Mouse (Mus musculus): ENCODE results near the gene Tes. TPM values are rescaled to one million over a fixed set of nuclear protein-coding genes. Genes with fewer than 3 reads are reported as not detected.

Gene Tes
- polyA plus RNA-seq (2015; fragmentation: Nextera tagmentation; extraction: Ambion mirVana), result 96.9 and 103 TPM in 2 replicates

DNA sequence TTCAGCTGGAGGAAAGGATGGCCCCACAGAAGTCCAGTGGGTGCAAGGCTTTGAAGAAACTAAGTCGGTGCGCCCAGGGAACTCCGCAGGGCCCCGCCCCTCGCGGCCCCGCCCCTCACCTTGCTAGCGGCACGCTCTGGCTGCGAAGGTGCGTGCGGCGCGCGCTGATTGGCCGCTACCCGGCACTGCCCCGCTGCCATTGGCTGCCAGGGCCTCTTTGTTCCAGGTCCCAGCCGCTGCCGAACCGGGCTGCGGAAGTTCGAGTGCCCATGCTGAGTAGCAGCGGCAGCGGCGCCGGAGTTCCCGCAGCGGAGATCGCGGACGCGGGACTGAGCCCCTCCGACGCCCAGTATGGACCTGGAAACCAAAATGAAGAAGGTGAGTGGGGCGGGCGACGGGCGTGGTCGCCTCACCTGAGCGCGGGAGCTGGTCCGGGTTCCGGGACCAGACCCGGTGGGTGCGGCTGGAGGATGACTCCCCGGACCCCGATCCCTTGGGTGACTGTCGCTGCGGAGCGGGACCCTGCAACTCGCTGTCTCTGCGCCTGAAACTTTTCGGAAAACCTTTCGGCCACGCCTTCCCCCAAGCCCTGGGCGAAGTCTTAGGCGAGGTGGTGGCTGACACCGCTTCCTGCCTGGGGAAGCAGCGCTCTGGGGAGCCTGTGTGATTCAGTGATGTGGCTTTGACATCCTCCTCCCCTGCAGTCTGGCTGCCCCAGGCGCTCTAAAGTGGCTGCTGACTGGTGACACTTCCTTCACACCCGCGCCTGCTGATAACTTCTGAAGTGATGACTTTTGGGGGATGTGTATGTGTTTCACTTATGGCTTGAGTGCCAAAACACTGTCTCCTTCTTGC lies at the start of gene Tes:
Tes (plus strand) TSS at position 214 of the 855 bp plus-strand sequence.
- Histone ChIP-seq H3K4me2 (ENCODE audit: low read depth, low read length) (peak within 1 kb of the TSS; percentile 86), H3K27me3 (ENCODE audit: control insufficient read depth, insufficient read depth, low read length) (no peaks in the 10 kb centered on the region), H3K9ac (ENCODE audit: low read length) (peak within 1 kb of the TSS; percentile 93), H3K36me3 (ENCODE audit: control insufficient read depth, insufficient read depth, low read length) (no peaks in the 10 kb centered on the region), H3K4me1 (ENCODE audit: control insufficient read depth, insufficient read depth, low read length) (peaks cover 15% of the 10 kb centered on the region), H3K4me3 (replicated peaks; ENCODE audit: low read length) (peak within 1 kb of the TSS; percentile 87), H3K27ac (ENCODE audit: low read length) (peak within 1 kb of the TSS; percentile 85), H3K9me3 (replicated peaks; ENCODE audit: control insufficient read depth, low read length) (no peaks in the 10 kb centered on the region)
- WGBS, result under 1% methylated on average over 63 of the region's 63 CpGs
- peak; percentile 93 for ATAC-seq (ENCODE audit: insufficient read depth, low FRiP score)

DNA sequence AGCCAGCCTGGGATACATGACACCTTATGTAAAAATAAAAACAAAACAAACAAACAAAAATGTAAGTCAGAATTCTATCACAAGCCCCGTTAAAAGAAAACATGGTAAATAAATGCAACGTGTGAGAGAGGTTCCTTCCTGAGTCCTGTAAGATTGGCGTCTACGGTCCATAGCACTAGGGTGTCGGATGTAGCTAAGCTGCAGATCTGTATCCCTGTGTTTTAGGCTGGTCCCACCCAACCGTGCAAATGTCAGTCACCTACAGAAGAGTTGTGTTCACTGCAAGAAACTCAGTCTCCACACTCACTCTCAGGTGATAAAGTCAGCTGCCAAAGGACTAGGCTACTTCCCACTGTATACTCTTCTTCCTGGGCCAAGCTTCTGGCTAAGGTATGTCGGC lies 39.1 kb upstream of the Tes start:
- no peaks in the 10 kb centered on the region for H3K9me3 ChIP-seq (replicated peaks; ENCODE audit: control insufficient read depth, low read length)
- H3K27ac ChIP-seq (ENCODE audit: low read length), result no peak overlapping the region
- H3K4me1 ChIP-seq (ENCODE audit: control insufficient read depth, insufficient read depth, low read length), result no peaks in the 10 kb centered on the region
- H3K4me2 ChIP-seq (ENCODE audit: low read depth, low read length), result no peak overlapping the region
- H3K9ac ChIP-seq (ENCODE audit: low read length), result no peak overlapping the region
- no peaks in the 10 kb centered on the region; the same call in 1 of the 2 replicates for H3K27me3 ChIP-seq (ENCODE audit: control insufficient read depth, insufficient read depth, low read length)
- ATAC-seq (ENCODE audit: insufficient read depth, low FRiP score), result no peak
- H3K36me3 ChIP-seq (ENCODE audit: control insufficient read depth, insufficient read depth, low read length), result no peaks in the 10 kb centered on the region
- WGBS, result 65% methylated on average over 7 of the region's 7 CpGs
- no peak overlapping the region for H3K4me3 ChIP-seq (replicated peaks; ENCODE audit: low read length)

DNA sequence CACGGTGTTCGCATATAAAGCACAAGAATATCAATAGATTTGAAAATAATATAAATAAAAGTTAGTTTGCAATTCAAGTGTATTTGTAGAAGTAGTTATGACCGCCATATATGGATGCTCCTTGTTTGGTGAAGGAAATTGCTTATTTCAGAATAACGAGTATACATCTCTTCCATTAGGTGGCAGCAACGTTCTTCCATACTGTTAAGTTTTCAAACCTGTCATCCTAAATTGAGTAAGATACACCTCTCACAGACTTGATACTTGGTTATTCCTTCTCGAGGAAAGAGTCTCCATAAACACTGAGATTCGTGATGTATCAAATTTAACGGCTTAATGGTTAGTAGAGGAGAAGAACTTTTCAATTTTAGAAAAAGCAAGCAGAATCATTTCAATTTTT lies 37.4 kb upstream of the Tes start:
- Histone ChIP-seq H3K36me3 (ENCODE audit: control insufficient read depth, insufficient read depth, low read length) (no peaks in the 10 kb centered on the region), H3K4me3 (replicated peaks; ENCODE audit: low read length) (no peak overlapping the region), H3K4me1 (ENCODE audit: control insufficient read depth, insufficient read depth, low read length) (peaks cover 2% of the 10 kb centered on the region; the same call in 1 of the 2 replicates), H3K27me3 (ENCODE audit: control insufficient read depth, insufficient read depth, low read length) (no peaks in the 10 kb centered on the region; the same call in 1 of the 2 replicates), H3K9me3 (replicated peaks; ENCODE audit: control insufficient read depth, low read length) (no peaks in the 10 kb centered on the region), H3K9ac (ENCODE audit: low read length) (no peak overlapping the region), H3K4me2 (ENCODE audit: low read depth, low read length) (no peak overlapping the region), H3K27ac (ENCODE audit: low read length) (no peak overlapping the region)
- 11% methylated on average over 8 of the region's 8 CpGs for WGBS
- no peak for ATAC-seq (ENCODE audit: insufficient read depth, low FRiP score)

DNA sequence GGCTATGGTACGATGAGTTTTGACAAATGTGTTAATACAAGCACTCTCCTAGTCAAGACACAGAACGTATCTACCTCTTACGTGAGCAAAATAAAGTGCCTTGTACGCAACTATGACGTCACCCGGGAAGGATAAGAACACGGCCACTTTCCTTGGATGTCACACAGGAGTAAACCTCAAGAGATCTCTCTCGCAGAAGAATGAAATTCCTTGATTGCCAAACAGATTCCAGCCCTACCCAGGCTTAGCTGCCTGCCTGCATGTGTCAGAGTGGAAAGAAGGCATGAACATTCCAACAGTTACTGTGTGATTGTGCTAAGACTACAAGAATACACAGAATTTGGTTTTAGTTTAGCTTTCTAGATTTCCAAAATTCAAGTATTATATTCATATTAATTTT lies 36.1 kb upstream of the Tes start:
- Histone ChIP-seq H3K4me1 (ENCODE audit: control insufficient read depth, insufficient read depth, low read length) (peaks cover 2% of the 10 kb centered on the region; the same call in 1 of the 2 replicates), H3K9ac (ENCODE audit: low read length) (no peak overlapping the region), H3K27me3 (ENCODE audit: control insufficient read depth, insufficient read depth, low read length) (no peaks in the 10 kb centered on the region), H3K9me3 (replicated peaks; ENCODE audit: control insufficient read depth, low read length) (no peaks in the 10 kb centered on the region), H3K36me3 (ENCODE audit: control insufficient read depth, insufficient read depth, low read length) (no peaks in the 10 kb centered on the region), H3K27ac (ENCODE audit: low read length) (no peak overlapping the region), H3K4me2 (ENCODE audit: low read depth, low read length) (no peak overlapping the region), H3K4me3 (replicated peaks; ENCODE audit: low read length) (no peak overlapping the region)
- WGBS, result 75% methylated on average over 8 of the region's 8 CpGs
- no peak for ATAC-seq (ENCODE audit: insufficient read depth, low FRiP score)

DNA sequence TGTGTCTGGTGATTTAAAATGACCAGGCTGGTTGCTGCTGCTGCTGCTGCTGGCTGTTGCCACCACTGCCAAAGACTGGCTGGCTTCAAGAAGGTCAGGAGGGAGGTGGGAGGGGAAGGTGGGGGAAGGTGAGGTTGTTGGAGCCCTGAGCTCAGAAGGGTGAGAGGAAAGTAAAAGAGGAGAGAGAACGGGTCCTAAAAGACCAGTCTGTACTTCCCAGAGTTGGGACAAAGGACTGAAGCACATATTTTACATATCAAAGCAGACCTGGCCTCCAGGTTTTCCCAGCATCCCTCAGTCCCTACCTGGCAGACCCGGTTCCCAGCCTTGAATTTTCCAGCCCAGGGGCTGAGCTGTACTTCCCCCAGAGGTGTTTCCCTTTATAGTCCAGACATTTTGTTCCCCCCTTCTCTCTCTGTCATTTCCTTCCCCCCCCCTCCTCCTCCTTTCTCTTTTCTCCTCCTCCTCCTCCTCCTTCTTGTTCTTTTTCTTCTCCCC lies 32.7 kb upstream of the Tes start:
- no peak overlapping the region for H3K27ac ChIP-seq (ENCODE audit: low read length)
- WGBS, result 14% methylated on average over 2 of the region's 2 CpGs
- no peaks in the 10 kb centered on the region for H3K9me3 ChIP-seq (replicated peaks; ENCODE audit: control insufficient read depth, low read length)
- no peaks in the 10 kb centered on the region for H3K36me3 ChIP-seq (ENCODE audit: control insufficient read depth, insufficient read depth, low read length)
- H3K4me1 ChIP-seq (ENCODE audit: control insufficient read depth, insufficient read depth, low read length), result peaks cover 2% of the 10 kb centered on the region; the same call in 1 of the 2 replicates
- ATAC-seq (ENCODE audit: insufficient read depth, low FRiP score), result no peak
- H3K27me3 ChIP-seq (ENCODE audit: control insufficient read depth, insufficient read depth, low read length), result no peaks in the 10 kb centered on the region
- no peak overlapping the region for H3K4me2 ChIP-seq (ENCODE audit: low read depth, low read length)
- H3K9ac ChIP-seq (ENCODE audit: low read length), result no peak overlapping the region
- H3K4me3 ChIP-seq (replicated peaks; ENCODE audit: low read length), result no peak overlapping the region

DNA sequence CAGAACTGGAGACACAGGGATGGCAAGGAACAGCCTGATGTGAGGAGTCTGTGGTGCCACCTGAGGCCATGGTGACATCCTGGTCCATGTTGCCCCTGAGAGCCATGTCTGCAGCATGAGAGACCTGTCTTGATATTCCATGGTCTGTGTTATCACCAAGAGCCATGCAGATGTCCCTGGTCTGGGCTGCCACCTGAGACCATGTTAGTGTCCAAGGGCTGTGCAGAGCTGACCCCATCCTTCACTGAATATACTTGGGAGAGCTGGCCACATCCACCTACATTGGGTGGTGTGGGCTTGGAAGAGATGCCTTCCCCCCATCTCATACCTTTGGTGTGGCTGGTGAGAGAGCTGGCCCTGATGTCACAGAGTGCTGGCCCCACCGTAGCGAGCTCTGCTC lies 30.9 kb upstream of the Tes start:
- Histone ChIP-seq H3K27ac (ENCODE audit: low read length) (no peak overlapping the region), H3K4me3 (replicated peaks; ENCODE audit: low read length) (no peak overlapping the region), H3K36me3 (ENCODE audit: control insufficient read depth, insufficient read depth, low read length) (no peaks in the 10 kb centered on the region), H3K9ac (ENCODE audit: low read length) (no peak overlapping the region), H3K9me3 (replicated peaks; ENCODE audit: control insufficient read depth, low read length) (no peaks in the 10 kb centered on the region), H3K27me3 (ENCODE audit: control insufficient read depth, insufficient read depth, low read length) (no peaks in the 10 kb centered on the region), H3K4me2 (ENCODE audit: low read depth, low read length) (no peak overlapping the region), H3K4me1 (ENCODE audit: control insufficient read depth, insufficient read depth, low read length) (peaks cover 2% of the 10 kb centered on the region; the same call in 1 of the 2 replicates)
- no peak; the same call in 1 of the 2 replicates for ATAC-seq (ENCODE audit: insufficient read depth, low FRiP score)
- 74% methylated on average over 2 of the region's 2 CpGs for WGBS

DNA sequence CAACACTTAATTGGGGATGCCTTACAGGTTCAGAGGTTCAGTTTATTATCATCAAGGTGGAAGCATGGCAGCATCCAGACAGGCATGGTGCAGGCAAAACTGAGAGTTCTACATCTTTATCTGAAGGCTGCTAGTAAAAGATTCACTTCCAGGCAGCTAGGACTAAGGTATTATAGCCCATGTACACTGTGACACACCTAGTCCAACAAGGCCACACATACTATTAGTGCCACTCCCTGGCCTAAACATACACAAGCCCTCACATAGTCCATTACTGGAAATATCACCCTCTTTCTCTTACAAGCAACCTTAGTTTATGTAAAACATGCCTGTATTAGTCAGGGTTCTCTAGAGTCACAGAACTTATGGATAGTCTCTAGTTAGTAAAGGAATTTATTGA lies 29.7 kb upstream of the Tes start:
- H3K27me3 ChIP-seq (ENCODE audit: control insufficient read depth, insufficient read depth, low read length), result no peaks in the 10 kb centered on the region
- no peak overlapping the region for H3K27ac ChIP-seq (ENCODE audit: low read length)
- ATAC-seq (ENCODE audit: insufficient read depth, low FRiP score), result peak; percentile 74; the same call in 1 of the 2 replicates
- no peak overlapping the region for H3K4me3 ChIP-seq (replicated peaks; ENCODE audit: low read length)
- H3K9me3 ChIP-seq (replicated peaks; ENCODE audit: control insufficient read depth, low read length), result no peaks in the 10 kb centered on the region
- peaks cover 2% of the 10 kb centered on the region; the same call in 1 of the 2 replicates for H3K4me1 ChIP-seq (ENCODE audit: control insufficient read depth, insufficient read depth, low read length)
- H3K9ac ChIP-seq (ENCODE audit: low read length), result no peak overlapping the region
- H3K36me3 ChIP-seq (ENCODE audit: control insufficient read depth, insufficient read depth, low read length), result no peaks in the 10 kb centered on the region
- no peak overlapping the region for H3K4me2 ChIP-seq (ENCODE audit: low read depth, low read length)

DNA sequence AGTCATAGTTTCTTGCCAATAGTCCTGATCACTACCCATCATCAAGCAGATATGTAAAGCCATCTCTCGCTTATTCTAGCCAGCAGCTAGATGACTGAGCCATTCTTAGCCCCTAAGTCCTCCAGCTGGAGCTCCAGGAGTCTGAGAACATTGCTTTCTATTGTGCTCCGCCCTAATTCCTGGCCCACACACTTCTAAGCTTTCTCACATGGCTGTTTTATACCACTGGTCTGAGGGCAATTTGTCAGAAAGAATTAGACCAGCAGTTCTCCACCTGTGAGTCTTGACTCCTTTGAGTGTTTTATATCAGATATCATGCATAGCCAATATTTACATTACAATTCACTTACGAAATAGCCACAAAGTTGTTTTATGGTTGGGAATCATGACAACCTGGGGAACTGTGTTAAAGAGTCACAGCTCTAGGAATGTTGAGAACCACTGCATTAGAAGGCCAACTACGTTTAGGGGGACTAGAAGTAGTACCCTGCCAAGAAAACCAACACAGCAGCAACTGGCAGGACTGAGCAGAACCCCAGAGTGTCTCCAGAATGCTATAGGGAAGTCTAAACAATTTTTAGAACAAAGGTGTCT lies 13.4 kb upstream of the Tes start:
- ATAC-seq (ENCODE audit: insufficient read depth, low FRiP score), result peak; percentile 86
- Histone ChIP-seq H3K4me2 (ENCODE audit: low read depth, low read length) (no peak overlapping the region), H3K27ac (ENCODE audit: low read length) (peak overlapping the region; percentile 64), H3K36me3 (ENCODE audit: control insufficient read depth, insufficient read depth, low read length) (no peaks in the 10 kb centered on the region), H3K4me3 (replicated peaks; ENCODE audit: low read length) (no peak overlapping the region), H3K4me1 (ENCODE audit: control insufficient read depth, insufficient read depth, low read length) (no peaks in the 10 kb centered on the region; the same call in 1 of the 2 replicates), H3K9me3 (replicated peaks; ENCODE audit: control insufficient read depth, low read length) (no peaks in the 10 kb centered on the region), H3K27me3 (ENCODE audit: control insufficient read depth, insufficient read depth, low read length) (no peaks in the 10 kb centered on the region), H3K9ac (ENCODE audit: low read length) (no peak overlapping the region)
- WGBS, result 51% methylated on average over 4 of the region's 4 CpGs
